Mouse (Mus musculus): ENCODE data around the gene Pdzd7.

- no peak for TF ChIP-seq POLR2A (IDR thresholded peaks at IDR 0.05; ENCODE audit: borderline replicate concordance, extremely low read depth, insufficient read depth, insufficient read length, poor library complexity, severe bottlenecking)
- TF ChIP-seq CTCF (IDR thresholded peaks at IDR 0.05; ENCODE audit: borderline replicate concordance, extremely low read depth, insufficient read depth, insufficient read length): no peak
Observed at GRCm38 (mm10) chr19:45054892-45055690, 9.6 kb upstream of the Pdzd7 start.
